Mouse (Mus musculus) thymus, postnatal 14 days (tissue): ENCODE measurements around the gene Asns.

Experiments
- DNase-seq: peaks from one replicate; pipeline ENCODE4 v3.0.0; 2021

The Asns gene

GRCm38 (mm10) chr6:7692884-7693585, at the start of gene Asns:
Asns (minus strand) TSS chr6:7693254.
- DNase-seq = peak; percentile 72

GRCm38 (mm10) chr6:7741721-7742120, 48.7 kb upstream of the Asns start:
- no peak for DNase-seq

GRCm38 (mm10) chr6:7737842-7738241, 44.8 kb upstream of the Asns start:
- no peak for DNase-seq

GRCm38 (mm10) chr6:7732754-7733708, 40.0 kb upstream of the Asns start:
- peak; percentile 85 for DNase-seq

- DNase-seq = no peak
These were observed 39.0 kb upstream of the Asns start for GRCm38 (mm10) chr6:7732097-7732496.

- no peak for DNase-seq
These were observed 36.1 kb upstream of the Asns start for GRCm38 (mm10) chr6:7729128-7729527.

- no peak for DNase-seq
These were observed 35.2 kb upstream of the Asns start for GRCm38 (mm10) chr6:7728241-7728640.

GRCm38 (mm10) chr6:7716236-7716635, 23.2 kb upstream of the Asns start:
- no peak for DNase-seq

- DNase-seq = no peak
These were observed 21.2 kb upstream of the Asns start for GRCm38 (mm10) chr6:7714230-7714629.

GRCm38 (mm10) chr6:7711837-7712330, 18.8 kb upstream of the Asns start:
- no peak for DNase-seq

GRCm38 (mm10) chr6:7708246-7708645, 15.2 kb upstream of the Asns start:
- DNase-seq = no peak

GRCm38 (mm10) chr6:7706796-7707195, 13.7 kb upstream of the Asns start:
- no peak for DNase-seq

GRCm38 (mm10) chr6:7697999-7698699, 5.1 kb upstream of the Asns start:
- DNase-seq = no peak

- no peak for DNase-seq
These were observed 4.1 kb upstream of the Asns start for GRCm38 (mm10) chr6:7697077-7697643.

GRCm38 (mm10) chr6:7696641-7697040, 3.6 kb upstream of the Asns start:
- no peak for DNase-seq

GRCm38 (mm10) chr6:7695901-7696300, 2.8 kb upstream of the Asns start:
- DNase-seq = no peak

GRCm38 (mm10) chr6:7693666-7694065, 612 bp upstream of the Asns start:
- DNase-seq = no peak

- DNase-seq = no peak
These were observed 603 bp downstream of the Asns start for GRCm38 (mm10) chr6:7692451-7692850.

- DNase-seq = no peak
These were observed 1.0 kb downstream of the Asns start for GRCm38 (mm10) chr6:7692037-7692436.

GRCm38 (mm10) chr6:7690456-7690855, 2.6 kb downstream of the Asns start:
- no peak for DNase-seq

- DNase-seq = no peak
These were observed 3.9 kb downstream of the Asns start for GRCm38 (mm10) chr6:7689180-7689579.

- no peak for DNase-seq
These were observed 7.0 kb downstream of the Asns start for GRCm38 (mm10) chr6:7686047-7686446.
